Mouse (Mus musculus): ENCODE data around the gene Mgat4e.

The Mgat4e gene

DNA sequence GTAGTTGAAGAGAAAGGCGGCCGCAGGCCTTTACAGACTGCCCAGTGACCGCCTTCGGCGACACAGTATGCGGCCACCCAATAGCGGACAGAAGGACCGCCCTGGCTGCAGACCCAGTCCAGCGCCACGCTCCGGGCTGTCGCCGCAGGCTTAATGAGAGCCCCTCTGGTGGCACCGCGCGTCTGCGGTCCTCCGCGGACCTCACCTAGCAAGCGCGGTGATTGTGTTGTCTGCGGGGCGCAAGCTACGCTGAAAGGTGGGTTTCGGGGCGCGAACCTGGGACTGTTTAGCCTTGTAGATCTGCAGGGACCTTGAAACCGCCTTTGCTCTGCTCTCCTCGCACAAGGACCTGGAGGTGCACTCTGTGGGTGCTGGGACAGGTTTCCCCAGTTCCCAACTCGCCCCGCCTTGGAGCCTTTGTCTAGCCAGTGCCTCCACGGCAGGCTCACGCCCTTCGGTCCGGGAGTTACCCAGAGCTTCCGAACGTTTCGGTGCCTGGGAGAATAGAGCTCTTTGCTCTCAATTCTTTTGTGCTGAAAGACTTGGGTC lies 36.1 kb downstream of the Mgat4e start:
- no peak for DNase-seq (ENCODE audit: low read depth)

DNA sequence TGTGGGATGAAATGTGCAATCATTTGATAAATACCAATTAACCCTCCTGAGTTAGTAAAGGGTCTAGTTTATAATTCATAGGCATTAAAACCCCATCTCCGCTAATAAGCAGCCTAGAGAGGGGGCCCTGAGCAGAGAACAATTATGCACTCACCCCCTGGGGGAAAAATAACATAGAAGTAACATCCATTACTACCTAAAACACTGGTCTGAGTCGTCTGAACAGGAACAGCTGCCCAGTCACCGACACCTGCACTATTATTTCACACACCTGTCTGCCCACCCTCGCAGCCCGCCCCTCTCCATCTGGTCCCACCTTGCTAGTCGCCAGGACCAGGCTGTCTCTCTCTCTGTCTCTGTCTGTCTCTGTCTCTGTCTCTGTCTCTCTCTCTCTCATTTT lies 36.9 kb downstream of the Mgat4e start:
- no peak for DNase-seq (ENCODE audit: low read depth)

DNA sequence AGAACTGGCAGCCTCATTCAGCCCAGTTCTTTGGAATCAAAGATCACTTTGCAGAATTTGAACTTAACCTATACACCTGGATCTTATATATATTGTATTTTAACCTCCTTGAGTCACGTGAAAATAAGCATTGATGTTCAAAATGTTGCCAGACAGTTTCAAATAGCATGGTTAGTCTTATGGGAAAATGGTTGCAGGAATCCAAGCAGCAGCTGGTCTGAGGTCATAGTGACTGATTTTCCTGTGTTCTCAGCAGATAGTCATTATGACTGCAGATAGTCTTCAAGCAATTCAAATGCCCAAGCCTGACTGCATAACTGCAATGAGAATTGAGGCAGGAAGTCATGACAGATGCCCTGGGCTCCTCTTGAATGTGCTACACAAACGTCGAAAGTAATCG lies 37.3 kb downstream of the Mgat4e start:
- DNase-seq (ENCODE audit: low read depth), result no peak

DNA sequence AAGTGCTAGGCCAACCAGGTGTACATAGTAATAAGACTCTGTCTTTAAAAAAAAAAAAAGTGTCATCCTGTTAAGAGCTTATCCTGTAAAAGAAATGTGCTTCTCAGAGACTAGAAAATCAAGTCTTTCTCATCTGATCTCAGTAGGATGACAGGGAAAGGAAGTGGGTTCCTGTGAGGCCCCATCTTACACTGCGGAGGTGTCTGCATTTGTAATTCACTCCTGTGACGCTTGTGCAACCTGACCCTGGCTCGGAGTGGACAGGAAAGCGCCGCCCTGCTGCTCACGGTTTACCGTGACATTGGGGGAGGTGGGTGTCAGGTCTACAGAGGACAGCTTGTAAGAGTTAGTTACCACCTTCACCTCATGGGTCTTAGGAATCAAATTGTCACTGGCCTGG lies 39.5 kb downstream of the Mgat4e start:
- no peak for DNase-seq (ENCODE audit: low read depth)

DNA sequence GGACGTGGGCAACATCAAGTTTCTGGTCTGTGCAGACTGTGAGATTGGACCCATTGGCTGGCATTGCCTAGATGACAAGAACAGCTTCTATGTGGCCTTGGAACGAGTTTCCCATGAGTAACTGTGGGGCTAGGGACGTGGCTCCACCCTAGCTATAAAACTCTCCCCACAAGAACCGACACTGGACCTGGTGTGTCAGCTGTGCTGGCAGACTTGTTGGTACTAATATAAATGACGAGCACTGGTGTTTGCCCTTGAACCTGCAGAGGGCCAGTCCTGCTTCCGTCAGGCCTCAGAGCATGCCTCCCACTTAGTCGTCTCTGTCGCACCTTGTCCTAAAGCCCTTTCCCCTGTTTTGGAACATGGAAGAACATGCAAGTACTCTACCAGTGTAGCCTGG lies 43.3 kb downstream of the Mgat4e start:
- no peak for DNase-seq (ENCODE audit: low read depth)

DNA sequence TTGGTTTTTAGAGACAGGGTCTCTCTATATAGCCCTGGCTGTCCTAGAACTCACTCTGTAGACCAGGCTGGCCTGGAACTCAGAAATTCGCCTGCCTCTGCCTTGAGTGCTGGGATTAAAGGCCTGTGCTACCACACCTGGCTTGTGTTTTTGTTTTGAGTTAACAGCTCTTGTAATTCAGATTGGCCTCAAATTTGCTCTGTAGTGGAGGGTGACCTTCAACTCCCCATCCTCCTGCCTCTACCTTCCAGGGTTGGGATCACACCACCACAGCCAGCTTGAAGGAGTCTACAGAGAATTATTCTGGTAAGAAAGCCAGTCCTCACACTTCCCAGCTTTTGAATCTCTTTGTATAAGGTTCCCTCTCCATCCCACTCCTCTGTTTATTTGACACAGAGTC lies 48.6 kb downstream of the Mgat4e start:
- no peak for DNase-seq (ENCODE audit: low read depth)

DNA sequence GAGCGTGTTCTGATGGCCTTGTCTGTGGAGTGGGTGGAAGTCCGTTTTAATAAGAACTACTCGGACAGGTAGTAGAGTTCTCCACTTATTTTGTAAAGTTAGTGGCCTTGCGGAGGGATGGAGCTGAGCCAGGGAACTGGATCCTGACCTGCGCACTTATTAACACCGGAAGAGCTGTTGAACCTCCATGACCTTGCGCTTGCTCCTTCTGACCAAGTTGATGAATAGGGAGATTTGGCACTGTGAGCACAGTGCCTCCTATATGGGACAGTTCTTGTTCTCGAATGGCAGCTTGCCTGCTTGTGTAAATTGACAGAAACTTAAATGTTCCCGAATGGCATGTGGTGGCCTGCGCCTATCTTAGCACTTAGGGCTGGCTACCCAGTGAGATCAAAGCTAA lies 53.5 kb downstream of the Mgat4e start:
- no peak for DNase-seq (ENCODE audit: low read depth)

DNA sequence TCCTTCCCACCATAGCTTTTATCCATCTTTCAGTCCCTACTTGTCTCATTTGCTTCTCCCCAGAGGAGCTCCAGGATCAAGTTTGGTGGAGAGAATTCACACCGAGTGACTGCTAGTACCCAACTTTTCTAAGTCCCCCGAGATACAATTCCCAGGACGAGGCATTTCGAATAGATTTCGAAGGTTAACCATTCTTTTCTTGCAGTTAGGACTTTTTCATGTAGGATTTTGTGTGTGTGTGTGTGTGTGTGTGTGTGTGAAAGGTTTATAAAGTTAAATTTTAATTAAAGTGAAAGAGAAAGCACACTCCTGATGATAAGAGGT lies 54.3 kb downstream of the Mgat4e start:
- no peak for DNase-seq (ENCODE audit: low read depth)

DNA sequence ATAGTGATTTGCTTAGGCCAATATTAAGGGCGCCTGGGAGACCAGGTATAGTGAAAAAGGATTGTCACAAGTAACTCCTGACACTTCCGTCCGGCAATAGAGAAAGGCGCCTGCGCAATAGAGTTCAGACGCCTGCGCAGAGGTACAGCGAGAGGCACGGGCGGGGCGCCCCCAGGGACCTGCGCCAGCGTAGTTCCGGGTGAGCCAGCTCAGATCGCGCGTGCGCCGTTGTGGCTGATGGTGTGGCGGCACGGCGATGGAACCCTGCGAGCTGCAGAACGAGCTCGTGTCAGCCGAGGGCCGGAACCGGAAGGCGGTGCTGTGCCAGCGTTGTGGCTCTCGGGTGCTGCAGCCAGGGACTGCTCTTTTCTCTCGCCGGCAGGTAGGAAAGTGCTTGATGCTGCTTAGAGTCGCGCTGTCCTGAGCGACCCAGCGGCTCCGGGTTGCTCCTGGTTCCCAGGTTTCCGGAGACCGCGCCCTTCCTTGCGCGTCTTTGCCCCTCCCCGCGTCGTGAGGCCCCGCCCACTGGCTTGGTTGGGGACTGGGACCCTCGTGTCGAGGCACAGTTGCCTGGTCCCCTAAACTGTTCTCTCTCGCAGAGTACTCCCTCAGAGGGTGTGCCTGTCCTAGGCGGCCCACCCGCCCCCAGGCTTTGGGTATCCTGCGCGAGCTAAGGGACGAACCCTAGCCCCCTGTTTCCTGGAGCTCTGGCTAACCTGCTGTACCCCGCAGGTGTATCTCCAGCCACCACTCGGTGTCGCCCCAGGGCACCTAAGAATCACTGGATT lies 54.9 kb downstream of the Mgat4e start, which contains the start of gene Rabif:
TSS of gene Rabif (plus strand) at position 221 of the 788 bp plus-strand sequence.
- peak; percentile 94 for DNase-seq (ENCODE audit: low read depth)

DNA sequence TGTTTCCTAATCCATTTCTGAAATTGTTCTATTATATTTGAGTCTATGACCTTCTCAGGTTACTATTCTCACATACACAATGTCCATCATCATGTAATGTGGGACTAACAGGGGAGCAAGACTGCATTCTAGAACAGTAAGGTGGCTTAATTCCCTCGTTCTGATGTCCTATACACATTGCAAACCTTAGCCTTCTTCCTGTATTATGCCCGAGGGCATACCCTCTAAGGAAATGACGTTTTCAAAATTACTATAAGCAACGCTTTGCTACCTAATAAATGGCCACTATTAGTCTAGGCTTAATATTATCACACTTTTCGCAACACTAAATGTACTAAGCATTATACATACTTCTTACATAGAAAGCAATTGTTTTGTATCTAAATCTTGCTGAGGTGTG lies 55.5 kb downstream of the Mgat4e start:
- no peak for DNase-seq (ENCODE audit: low read depth)

DNA sequence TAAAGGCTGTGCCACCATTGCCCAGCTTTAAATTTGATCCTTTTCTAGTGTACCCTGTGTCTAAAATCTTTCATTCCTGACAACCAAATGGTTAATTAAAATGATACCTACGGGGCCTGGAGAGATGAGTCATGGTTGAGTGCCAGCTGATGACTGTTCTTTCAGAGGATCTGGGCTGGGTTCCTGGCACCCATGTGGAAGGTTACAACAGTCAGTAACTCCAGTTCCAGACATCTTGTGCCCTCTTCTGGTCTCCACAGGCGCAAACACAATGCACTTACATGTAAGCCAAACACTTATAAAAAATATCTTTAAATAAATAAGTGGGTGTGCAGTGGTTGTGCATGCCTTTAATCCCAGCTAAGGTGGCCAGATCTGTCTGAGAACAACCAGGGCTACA lies 56.0 kb downstream of the Mgat4e start:
- no peak for DNase-seq (ENCODE audit: low read depth)

DNA sequence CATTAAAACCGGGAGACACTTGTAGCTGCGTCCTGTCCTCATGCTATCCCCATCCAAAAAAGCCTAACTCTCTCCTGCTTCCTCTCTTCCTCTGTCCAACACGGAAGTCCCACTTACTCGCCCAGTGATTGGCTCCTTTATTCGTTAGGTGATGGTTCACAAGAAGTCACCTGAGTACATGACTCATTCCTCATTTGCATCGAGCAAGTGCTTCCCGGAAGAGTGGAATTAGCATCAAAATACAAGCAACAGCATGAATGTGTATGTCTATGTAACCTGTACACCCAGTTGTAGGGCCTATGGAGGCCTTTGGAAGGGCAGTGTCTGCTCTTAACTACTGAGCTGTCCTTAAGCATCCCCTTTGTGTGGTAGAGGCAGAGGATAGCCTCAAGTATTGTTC lies 57.2 kb downstream of the Mgat4e start:
- no peak for DNase-seq (ENCODE audit: low read depth)
